Mouse (Mus musculus) heart, postnatal 0 days (tissue): ENCODE measurements around the gene Cxxc4.

Source experiments
- CTCF ChIP-seq: IDR thresholded peaks from 2 replicates; pipeline ENCODE4 v1.5.1; 2016; ENCODE audit warnings: antibody characterized with exemption, control low read depth, low read depth
- EP300 ChIP-seq: IDR thresholded peaks from 2 replicates; pipeline ENCODE4 v1.6.1; 2016; ENCODE audit warnings: antibody characterized with exemption, low read depth

DNA sequence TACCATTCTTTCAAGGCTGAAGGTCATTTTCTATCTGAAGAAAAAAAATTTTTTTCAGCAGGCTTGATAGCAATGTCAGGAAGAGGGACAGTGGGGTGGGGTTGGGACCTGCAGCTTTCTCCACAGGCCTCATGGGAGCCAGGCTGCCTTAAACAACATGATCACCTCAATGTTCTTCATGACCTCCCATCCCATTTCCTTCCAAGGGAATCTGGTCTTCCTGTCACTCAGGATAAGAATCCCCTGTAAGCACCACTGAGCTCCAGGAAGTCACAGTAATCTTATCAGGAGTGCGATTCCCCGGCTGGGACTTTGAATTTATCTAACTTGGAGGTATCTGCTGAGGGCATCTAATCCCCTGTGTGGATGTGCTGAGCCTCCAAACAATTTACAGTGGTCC is 17.9 kb downstream of the Cxxc4 start:
- TF ChIP-seq EP300 (no peak), CTCF (no peak)
